Mouse (Mus musculus) embryo, embryonic 11 days (tissue): Measurements from ENCODE around the gene Nptx2.

Experiments
- DNase-seq: peaks from one replicate; pipeline ENCODE4 v3.0.0-alpha.2; 2015

Nptx2 gene

GRCm38 (mm10) chr5:144591248-144591880, 45.7 kb downstream of the Nptx2 start:
- peak; percentile 34 for DNase-seq

- no peak for DNase-seq
Observed at GRCm38 (mm10) chr5:144594796-144595195, 49.1 kb downstream of the Nptx2 start.
